Mouse (Mus musculus): ENCODE measurements around the gene 2410131K14Rik. TPM values are rescaled to one million over a fixed set of nuclear protein-coding genes. Genes with fewer than 3 reads are reported as not detected.

2410131K14Rik gene
- total and polyA plus RNA-seq, 3 experiments: 7.8 to 9.8 (median 9.2) TPM

DNA sequence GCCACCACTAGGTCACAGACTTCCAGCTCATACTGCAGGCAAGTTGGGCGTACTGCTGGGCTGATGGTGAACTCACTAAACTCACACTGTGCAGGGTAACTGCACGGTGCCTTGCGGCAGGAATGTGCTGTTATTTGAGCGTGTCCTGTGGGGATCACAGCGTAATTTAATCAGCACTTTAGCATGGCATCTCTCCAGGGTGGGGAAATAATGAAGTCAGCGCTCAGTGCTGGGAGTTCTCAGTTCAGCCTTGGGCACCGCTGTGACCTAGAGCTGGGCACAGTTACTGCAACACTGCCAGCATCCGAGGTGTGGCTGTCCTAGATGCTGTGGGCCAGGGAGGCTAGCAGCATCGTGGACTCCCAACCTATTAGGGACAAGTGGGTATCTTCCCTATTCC, 19.3 kb downstream of the 2410131K14Rik start:
- Histone ChIP-seq H3K4me3 (replicated peaks in 1 of 3; ENCODE audit: low read depth in 2 of 3, low read length in 2 of 3, poor library complexity in 1 of 3) (no peak overlapping the region), H3K9ac (ENCODE audit: insufficient read depth, low read depth) (no peak overlapping the region), H3K79me2 (replicated peaks; ENCODE audit: control insufficient read depth, extremely low read depth, insufficient read depth, poor library complexity, severe bottlenecking) (no peaks in the 10 kb centered on the region), H3K36me3 (replicated peaks in 1 of 2; ENCODE audit: control insufficient read depth in 1 of 2, insufficient read depth in 1 of 2, low read length in 1 of 2) (peaks cover 35 to 58% of the 10 kb centered on the region in 2 experiments), H3K27ac (ENCODE audit: insufficient read depth, low read depth) (no peak overlapping the region), H3K27me3 (replicated peaks) (no peaks in the 10 kb centered on the region), H3K4me1 (ENCODE audit: control insufficient read depth in 1 of 2, insufficient read depth in 2 of 2) (peaks cover 7 to 14% of the 10 kb centered on the region in 2 experiments), H3K9me3 (replicated peaks; ENCODE audit: low read length) (no peaks in the 10 kb centered on the region), H3K4me2 (ENCODE audit: insufficient read depth, low read depth, poor library complexity, severe bottlenecking) (no peak overlapping the region)
- TF ChIP-seq IRF4 (IDR thresholded peaks at IDR 0.05; ENCODE audit: low read depth, low read length) (no peak), USF2 (conservative IDR thresholded peaks at IDR 0.05; ENCODE audit: low read depth, low read length) (no peak), CTCF (conservative IDR thresholded peaks at IDR 0.05 in 1 of 2, IDR thresholded peaks at IDR 0.05 in 1 of 2; ENCODE audit: low read depth in 2 of 2, low read length in 2 of 2) (no peak), NRF1 (IDR thresholded peaks at IDR 0.05; ENCODE audit: low read depth, low read length) (no peak), RAD21 (IDR thresholded peaks at IDR 0.05; ENCODE audit: low read depth, low read length) (no peak), ZNF384 (IDR thresholded peaks at IDR 0.05; ENCODE audit: low read depth, low read length) (no peak), MXI1 (IDR thresholded peaks at IDR 0.05; ENCODE audit: low read depth, low read length) (no peak), MEF2A (IDR thresholded peaks at IDR 0.05; ENCODE audit: borderline replicate concordance, low read depth, low read length) (no peak)
- dilution Hi-C loops (cut with MboI; ENCODE audit: extremely low pct_ligation_motif_present, extremely low pct_unique_long_range_greater_than_20kb, low sequenced_read_pairs): no loop called here
- in situ Hi-C loops (cut with MboI; ENCODE audit: low pct_ligation_motif_present, low pct_unique_long_range_greater_than_20kb, low sequenced_read_pairs): loop anchor here (10.0 kb wide), 1 partner anchor 471 kb away; no protein-coding TSS in a partner anchor
- no peak for DNase-seq (ENCODE audit: extremely low read depth)

DNA sequence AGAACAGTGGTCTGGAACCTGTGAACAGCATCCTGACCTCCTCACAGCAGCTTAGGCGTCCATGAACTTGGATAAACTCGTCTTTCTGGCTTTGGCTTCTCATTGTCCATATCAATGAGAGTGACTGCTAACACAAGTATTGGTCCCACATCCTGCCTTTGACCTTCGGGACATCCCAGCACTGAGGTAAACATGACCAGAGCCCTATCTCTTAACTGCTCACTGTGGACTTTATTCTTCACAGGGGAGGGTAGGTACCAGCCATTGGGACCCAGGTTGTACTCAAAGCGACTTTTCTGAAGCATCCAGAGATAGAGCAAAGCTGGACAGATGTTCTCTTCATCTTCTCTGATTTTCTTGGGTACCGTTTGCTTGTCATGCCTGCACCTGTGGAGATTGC, 20.3 kb downstream of the 2410131K14Rik start:
- H3K79me2 ChIP-seq (replicated peaks; ENCODE audit: control insufficient read depth, extremely low read depth, insufficient read depth, poor library complexity, severe bottlenecking): no peaks in the 10 kb centered on the region
- no peak for DNase-seq (ENCODE audit: extremely low read depth)
- peaks cover 7 to 14% of the 10 kb centered on the region in 2 experiments for H3K4me1 ChIP-seq (ENCODE audit: control insufficient read depth in 1 of 2, insufficient read depth in 2 of 2)
- TF ChIP-seq E2F4 (IDR thresholded peaks at IDR 0.05; ENCODE audit: insufficient replicate concordance, low read depth, low read length): no peak
- TF ChIP-seq GABPA (IDR thresholded peaks at IDR 0.05; ENCODE audit: insufficient replicate concordance, low read depth, low read length): no peak
- TF ChIP-seq RCOR1 (conservative IDR thresholded peaks at IDR 0.05; ENCODE audit: low read depth, low read length): no peak
- TF ChIP-seq CHD1 (IDR thresholded peaks at IDR 0.05; ENCODE audit: low read depth, low read length): no peak
- no peak for TF ChIP-seq POLR2AphosphoS2 (IDR thresholded peaks at IDR 0.05; ENCODE audit: low read depth, low read length)
- no peak for TF ChIP-seq HCFC1 (IDR thresholded peaks at IDR 0.05; ENCODE audit: low read depth, low read length)
- no peak for TF ChIP-seq TCF12 (IDR thresholded peaks at IDR 0.05; ENCODE audit: low read depth, low read length)
- TF ChIP-seq ZNF384 (IDR thresholded peaks at IDR 0.05; ENCODE audit: low read depth, low read length): no peak
- no peak for TF ChIP-seq EP300 (IDR thresholded peaks at IDR 0.05; ENCODE audit: low read length)
- TF ChIP-seq MXI1 (IDR thresholded peaks at IDR 0.05; ENCODE audit: low read depth, low read length): no peak
- no peak for TF ChIP-seq ETS1 (conservative IDR thresholded peaks at IDR 0.05; ENCODE audit: low read depth, low read length)
- in situ Hi-C loops (cut with MboI; ENCODE audit: low pct_ligation_motif_present, low pct_unique_long_range_greater_than_20kb, low sequenced_read_pairs): loop anchor here (10.0 kb wide), 1 partner anchor 469 kb away; no protein-coding TSS in a partner anchor
- no peaks in the 10 kb centered on the region for H3K9me3 ChIP-seq (replicated peaks; ENCODE audit: low read length)
- peaks cover 26 to 47% of the 10 kb centered on the region in 2 experiments for H3K36me3 ChIP-seq (replicated peaks in 1 of 2; ENCODE audit: control insufficient read depth in 1 of 2, insufficient read depth in 1 of 2, low read length in 1 of 2)
- H3K27ac ChIP-seq (ENCODE audit: insufficient read depth, low read depth): no peak overlapping the region
- no peak overlapping the region for H3K4me2 ChIP-seq (ENCODE audit: insufficient read depth, low read depth, poor library complexity, severe bottlenecking)
- dilution Hi-C loops (cut with MboI; ENCODE audit: extremely low pct_ligation_motif_present, extremely low pct_unique_long_range_greater_than_20kb, low sequenced_read_pairs): no loop called here
- peaks cover 2% of the 10 kb centered on the region for H3K27me3 ChIP-seq (replicated peaks)
- no peak overlapping the region for H3K4me3 ChIP-seq (replicated peaks in 1 of 3; ENCODE audit: low read depth in 2 of 3, low read length in 2 of 3, poor library complexity in 1 of 3)
- no peak overlapping the region for H3K9ac ChIP-seq (ENCODE audit: insufficient read depth, low read depth)

Measured in CH12.LX (cell line).